Mouse (Mus musculus): Measurements from ENCODE around the gene Gm43064. TPM values are rescaled to one million over a fixed set of nuclear protein-coding genes. Genes with fewer than 3 reads are reported as not detected.
"Not testable (repeated sequence)": the region's sequence is repeated elsewhere in the genome, so short reads cannot be mapped to it uniquely, and the experiment has no call there.

Gm43064 gene
- polyA plus RNA-seq, 1 experiment from 2014 or later: not detected

DNA sequence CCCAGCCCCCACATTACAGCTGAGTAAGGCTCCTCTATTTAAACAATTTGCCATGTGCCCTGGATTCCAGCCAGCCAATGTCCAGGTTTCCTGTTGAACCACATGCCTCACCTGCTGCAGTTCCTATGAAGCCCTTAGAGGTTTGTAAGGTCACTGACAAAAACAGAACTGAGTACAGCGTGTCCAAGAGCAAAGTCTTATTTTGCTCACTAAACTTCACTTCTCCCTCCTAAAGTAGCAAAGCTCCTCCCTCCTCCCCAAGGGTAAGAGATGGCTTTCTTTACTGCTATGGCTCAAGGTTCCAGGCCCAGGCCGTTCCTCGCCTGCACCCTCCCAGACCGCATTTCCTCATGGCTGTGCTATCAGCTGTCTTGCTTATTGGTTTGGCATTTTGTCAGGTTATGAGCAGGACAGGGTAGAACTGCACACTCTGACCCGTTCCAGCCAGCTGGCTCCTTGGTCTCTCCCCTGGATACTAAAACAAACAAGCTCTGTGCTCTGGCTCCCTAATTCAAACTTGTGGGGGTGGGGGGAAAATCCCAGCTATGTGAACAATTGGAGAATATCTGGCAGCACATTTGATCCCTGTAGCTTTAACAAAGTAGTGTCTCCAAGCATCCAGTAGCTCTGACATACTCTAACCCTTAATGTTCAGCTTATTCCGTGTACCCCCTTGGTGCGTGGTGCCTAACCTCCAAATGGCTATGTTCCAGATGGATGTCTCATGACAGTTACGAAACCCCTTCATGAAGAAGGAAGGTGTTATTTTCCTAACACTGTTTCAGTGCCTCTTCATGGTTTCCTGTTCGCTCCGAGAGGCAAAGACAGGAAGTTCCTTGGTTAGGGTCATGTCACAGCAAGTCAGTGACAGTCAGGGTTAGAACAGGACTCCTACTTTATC lies 7.5 kb upstream of the Gm43064 start:
- Histone ChIP-seq H3K4me1 (no peaks in the 10 kb centered on the region), H3K4me2 (no peak overlapping the region), H3K4me3 (no peak overlapping the region), H3K36me3 (ENCODE audit: poor library complexity, severe bottlenecking) (peaks cover 37% of the 10 kb centered on the region), H3K9ac (no peak overlapping the region), H3K27me3 (no peaks in the 10 kb centered on the region), H3K27ac (no peak overlapping the region), H3K9me3 (replicated peaks) (no peaks in the 10 kb centered on the region)
- 91% methylated on average over 10 of the region's 10 CpGs for WGBS
- no peak for ATAC-seq

DNA sequence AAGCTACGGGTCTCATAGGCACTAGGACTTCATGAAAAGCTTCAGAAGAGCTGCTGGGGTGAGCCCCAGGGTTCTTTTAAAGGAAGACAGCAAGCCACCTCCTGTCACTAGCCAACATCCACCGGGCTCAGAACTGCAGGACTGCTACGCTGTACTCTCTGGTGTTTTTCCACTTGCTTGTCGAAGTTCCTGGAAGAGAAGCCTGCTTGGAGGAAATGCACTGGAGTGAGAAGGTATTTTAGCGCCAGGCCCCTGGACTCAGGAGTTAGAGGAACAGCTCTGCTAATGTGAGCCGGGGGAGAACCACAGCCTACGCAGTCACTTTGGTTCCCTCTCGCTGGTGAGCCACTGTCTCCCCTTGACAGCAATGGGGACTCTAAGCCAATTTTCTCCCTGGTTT lies 6.5 kb upstream of the Gm43064 start:
- H3K9me3 ChIP-seq (replicated peaks): no peaks in the 10 kb centered on the region
- H3K27me3 ChIP-seq: no peaks in the 10 kb centered on the region
- no peak for ATAC-seq
- no peak overlapping the region for H3K9ac ChIP-seq
- H3K4me1 ChIP-seq: peaks cover 3% of the 10 kb centered on the region
- no peak overlapping the region for H3K4me3 ChIP-seq
- no peak overlapping the region for H3K27ac ChIP-seq
- H3K36me3 ChIP-seq (ENCODE audit: poor library complexity, severe bottlenecking): peaks cover 40% of the 10 kb centered on the region
- H3K4me2 ChIP-seq: no peak overlapping the region
- 95% methylated on average over 8 of the region's 8 CpGs for WGBS

DNA sequence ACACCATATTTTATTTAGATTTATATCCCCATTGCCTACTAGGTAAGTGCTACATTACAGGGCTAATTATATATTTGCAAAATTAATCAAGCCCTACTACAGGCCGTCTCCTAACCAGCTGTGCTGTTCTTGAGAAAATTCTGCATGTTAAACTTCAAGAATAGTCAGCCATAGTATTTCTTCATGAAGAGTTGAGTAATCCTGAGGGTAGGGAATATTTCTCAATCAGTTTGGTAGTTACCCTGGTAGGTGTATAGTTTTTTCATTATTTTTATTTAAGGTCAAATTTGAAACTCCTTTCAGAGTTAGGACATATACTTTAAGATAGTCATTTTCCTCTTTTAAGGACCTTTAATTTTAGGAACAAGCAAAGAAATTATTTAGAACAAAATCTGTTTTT lies 3.7 kb upstream of the Gm43064 start:
- peaks cover 40% of the 10 kb centered on the region for H3K36me3 ChIP-seq (ENCODE audit: poor library complexity, severe bottlenecking)
- no peaks in the 10 kb centered on the region for H3K9me3 ChIP-seq (replicated peaks)
- H3K9ac ChIP-seq: no peak overlapping the region
- no peak for ATAC-seq
- no peaks in the 10 kb centered on the region for H3K27me3 ChIP-seq
- H3K4me1 ChIP-seq: peaks cover 17% of the 10 kb centered on the region
- H3K4me3 ChIP-seq: no peak overlapping the region
- H3K27ac ChIP-seq: no peak overlapping the region
- WGBS: 88% methylated on average over 1 of the region's 1 CpGs
- H3K4me2 ChIP-seq: no peak overlapping the region

DNA sequence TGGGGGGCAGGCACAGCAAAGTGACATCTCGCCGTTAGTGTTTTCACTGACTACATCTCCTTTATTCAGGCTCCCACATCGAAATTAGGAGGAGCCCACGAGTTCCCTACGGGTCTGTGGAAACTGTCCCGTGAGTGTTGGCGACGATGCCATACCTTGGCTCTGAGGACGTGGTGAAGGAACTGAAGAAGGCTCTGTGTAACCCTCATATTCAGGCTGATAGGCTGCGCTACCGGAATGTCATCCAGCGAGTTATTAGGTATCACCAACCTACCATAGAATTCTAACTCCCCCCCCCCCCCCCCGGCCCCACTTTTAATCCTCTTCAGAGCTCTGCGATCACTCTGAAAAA lies 402 bp downstream of the Gm43064 start:
- peak overlapping the region; percentile 80 for H3K9ac ChIP-seq
- 4% methylated on average over 14 of the region's 14 CpGs for WGBS
- peaks cover 20% of the 10 kb centered on the region for H3K36me3 ChIP-seq (ENCODE audit: poor library complexity, severe bottlenecking)
- no peaks in the 10 kb centered on the region for H3K9me3 ChIP-seq (replicated peaks)
- H3K27me3 ChIP-seq: no peaks in the 10 kb centered on the region
- H3K4me3 ChIP-seq: peak overlapping the region; percentile 83
- H3K4me1 ChIP-seq: peaks cover 17% of the 10 kb centered on the region
- ATAC-seq: peak; percentile 61
- peak overlapping the region; percentile 75 for H3K27ac ChIP-seq
- H3K4me2 ChIP-seq: peak overlapping the region; percentile 85

DNA sequence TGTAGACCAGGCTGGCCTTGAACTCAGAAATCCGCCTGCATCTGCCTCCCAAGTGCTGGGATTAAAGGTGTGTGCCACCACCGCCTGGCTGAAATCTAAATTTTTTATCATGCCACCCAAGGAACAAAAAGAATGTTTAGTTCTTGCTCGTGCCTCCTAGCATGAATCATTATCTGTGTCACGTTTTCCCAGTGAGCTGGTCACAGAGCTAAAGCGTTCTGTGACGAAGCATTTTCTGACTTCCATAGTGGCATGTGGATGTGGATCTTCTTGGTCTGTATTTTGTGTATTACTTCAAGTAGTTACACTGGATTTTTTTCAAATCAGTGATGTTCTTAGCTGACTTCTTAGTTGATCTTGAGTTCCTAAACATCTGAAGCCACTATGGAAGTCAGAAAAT lies 1.6 kb downstream of the Gm43064 start:
- peaks cover 27% of the 10 kb centered on the region for H3K36me3 ChIP-seq (ENCODE audit: poor library complexity, severe bottlenecking)

DNA sequence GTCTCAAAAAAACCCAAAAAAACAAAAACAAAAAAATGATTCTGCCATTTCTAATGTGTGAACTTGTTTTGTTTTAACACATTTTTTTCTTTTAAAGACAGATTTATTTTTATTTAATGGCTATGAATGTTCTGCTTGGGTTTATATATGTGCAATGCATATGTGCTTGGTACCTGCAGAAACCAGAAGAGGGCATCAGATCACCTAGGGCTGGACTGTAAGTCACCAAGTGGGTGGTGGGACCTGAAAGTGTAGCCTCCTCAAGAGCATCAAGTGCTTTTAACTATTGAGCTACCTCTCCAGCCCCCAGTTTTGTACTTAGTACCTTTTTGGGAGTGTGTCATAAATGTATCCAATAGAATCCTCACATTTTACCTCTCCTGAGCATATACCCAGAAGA lies 18.2 kb downstream of the Gm43064 start:
- ATAC-seq: no peak
- H3K9me3 ChIP-seq (replicated peaks): no peaks in the 10 kb centered on the region
- H3K4me1 ChIP-seq: no peaks in the 10 kb centered on the region
- no peaks in the 10 kb centered on the region for H3K27me3 ChIP-seq
- no peak overlapping the region for H3K4me3 ChIP-seq
- H3K36me3 ChIP-seq (ENCODE audit: poor library complexity, severe bottlenecking): peaks cover 8% of the 10 kb centered on the region
- H3K27ac ChIP-seq: no peak overlapping the region
- no peak overlapping the region for H3K4me2 ChIP-seq
- H3K9ac ChIP-seq: no peak overlapping the region

More for the DNA sequence above, 1.6 kb downstream of the Gm43064 start:
- Histone ChIP-seq H3K4me2 (no peak overlapping the region), H3K9ac (no peak overlapping the region), H3K27ac (no peak overlapping the region), H3K27me3 (no peaks in the 10 kb centered on the region), H3K4me1 (peaks cover 17% of the 10 kb centered on the region), H3K4me3 (no peak overlapping the region), H3K9me3 (replicated peaks) (no peaks in the 10 kb centered on the region)
- ATAC-seq: no peak
- WGBS: 90% methylated on average over 6 of the region's 6 CpGs

DNA sequence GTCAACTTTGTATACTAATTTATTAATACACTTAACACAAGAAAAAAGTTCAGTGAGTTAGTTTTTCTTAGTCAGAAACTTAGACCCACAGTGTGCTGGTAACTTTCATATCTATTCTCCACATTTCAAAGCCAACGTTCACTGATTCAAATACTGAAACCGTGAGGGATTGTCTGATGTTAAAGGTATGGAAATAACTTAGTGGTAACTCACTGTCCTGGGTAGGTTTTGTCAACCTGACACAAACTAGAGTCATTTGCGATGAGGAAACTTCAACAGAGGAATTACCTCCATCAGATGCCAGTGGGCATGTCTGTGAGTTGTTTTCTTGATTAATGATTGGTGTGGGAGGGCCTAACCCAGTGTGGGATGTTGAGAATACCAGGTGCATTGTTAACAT lies 19.7 kb downstream of the Gm43064 start:
- Histone ChIP-seq H3K4me3 (no peak overlapping the region), H3K9ac (no peak overlapping the region), H3K4me1 (no peaks in the 10 kb centered on the region), H3K4me2 (no peak overlapping the region), H3K36me3 (ENCODE audit: poor library complexity, severe bottlenecking) (no peaks in the 10 kb centered on the region), H3K27ac (no peak overlapping the region), H3K27me3 (no peaks in the 10 kb centered on the region), H3K9me3 (replicated peaks) (no peaks in the 10 kb centered on the region)
- no peak for ATAC-seq
- 89% methylated on average over 3 of the region's 3 CpGs for WGBS

DNA sequence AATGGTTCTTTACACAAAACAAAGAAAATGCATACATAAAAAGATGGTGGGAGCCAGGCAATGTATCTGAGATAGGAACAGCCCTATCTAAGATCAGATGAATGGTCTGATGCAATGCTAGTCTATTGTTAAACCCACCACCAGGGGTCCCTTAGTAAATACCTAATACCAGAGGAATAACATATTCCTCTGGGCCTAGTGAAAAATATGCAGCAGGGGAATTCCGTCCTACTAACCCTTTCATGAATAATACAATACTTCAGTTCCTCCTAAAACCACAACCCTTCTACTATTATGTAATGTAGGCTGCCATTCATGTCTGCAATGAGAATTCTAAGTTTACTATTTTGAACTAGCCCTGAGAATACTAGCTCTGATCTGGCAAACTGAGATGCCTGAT lies 21.3 kb downstream of the Gm43064 start:
- not testable (repeated sequence) for H3K4me1 ChIP-seq; H3K36me3 ChIP-seq (ENCODE audit: poor library complexity, severe bottlenecking); H3K9me3 ChIP-seq (replicated peaks); H3K4me3 ChIP-seq; H3K4me2 ChIP-seq; H3K27me3 ChIP-seq; H3K27ac ChIP-seq; ATAC-seq; H3K9ac ChIP-seq
- 63% methylated on average over 1 of the region's 1 CpGs for WGBS

DNA sequence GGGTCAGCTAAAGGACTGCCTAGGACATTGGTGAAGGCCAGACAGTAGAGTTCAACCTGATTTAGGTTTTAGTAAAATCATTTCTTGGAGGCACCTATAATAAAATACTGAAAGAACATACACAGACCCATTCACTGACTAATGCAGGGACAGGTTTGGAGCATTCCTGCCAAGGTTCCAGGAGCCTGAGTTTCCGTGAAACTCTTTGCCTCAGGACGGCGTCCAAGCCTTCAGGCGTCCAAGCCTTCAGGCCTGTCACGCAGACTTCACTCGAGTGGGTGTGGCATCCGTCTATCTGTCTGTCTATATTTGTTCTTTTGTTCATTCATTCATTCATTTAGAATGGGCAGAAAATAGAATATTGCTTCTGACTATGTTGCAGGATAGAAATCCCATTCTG lies 21.8 kb downstream of the Gm43064 start:
- no peak overlapping the region for H3K27ac ChIP-seq
- 81% methylated on average over 7 of the region's 7 CpGs for WGBS
- H3K4me1 ChIP-seq: no peaks in the 10 kb centered on the region
- no peaks in the 10 kb centered on the region for H3K36me3 ChIP-seq (ENCODE audit: poor library complexity, severe bottlenecking)
- no peak overlapping the region for H3K4me2 ChIP-seq
- no peak for ATAC-seq
- no peak overlapping the region for H3K4me3 ChIP-seq
- no peaks in the 10 kb centered on the region for H3K9me3 ChIP-seq (replicated peaks)
- no peak overlapping the region for H3K9ac ChIP-seq
- no peaks in the 10 kb centered on the region for H3K27me3 ChIP-seq

DNA sequence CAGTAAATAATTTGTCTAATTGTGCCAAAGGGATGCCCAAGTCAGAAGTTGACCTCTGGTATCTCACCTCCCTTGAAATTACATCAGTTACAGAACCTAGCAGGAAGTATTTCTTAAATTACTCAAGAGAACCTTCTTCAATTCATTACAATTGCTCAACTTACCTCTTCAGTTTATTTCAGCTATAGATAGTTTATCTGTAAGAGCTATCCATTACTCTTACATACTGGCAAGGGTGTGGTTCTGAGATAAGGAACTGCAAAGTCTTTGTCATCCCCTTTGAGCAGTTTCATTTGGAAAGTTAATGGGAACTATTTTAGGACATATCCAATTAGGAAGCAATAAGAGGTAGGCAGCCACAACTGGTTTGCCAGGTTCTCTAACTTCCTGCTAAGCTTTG lies 23.1 kb downstream of the Gm43064 start, which contains the start of gene Bcl2l15:
TSS of gene Bcl2l15 (plus strand) at position 176 of the 400 bp plus-strand sequence.
- Histone ChIP-seq H3K4me1 (no peaks in the 10 kb centered on the region), H3K27me3 (no peaks in the 10 kb centered on the region), H3K27ac (no peak within 1 kb of the TSS), H3K36me3 (ENCODE audit: poor library complexity, severe bottlenecking) (no peaks in the 10 kb centered on the region), H3K9ac (no peak within 1 kb of the TSS), H3K4me3 (no peak within 1 kb of the TSS), H3K9me3 (replicated peaks) (no peaks in the 10 kb centered on the region), H3K4me2 (no peak within 1 kb of the TSS)
- no peak for ATAC-seq

DNA sequence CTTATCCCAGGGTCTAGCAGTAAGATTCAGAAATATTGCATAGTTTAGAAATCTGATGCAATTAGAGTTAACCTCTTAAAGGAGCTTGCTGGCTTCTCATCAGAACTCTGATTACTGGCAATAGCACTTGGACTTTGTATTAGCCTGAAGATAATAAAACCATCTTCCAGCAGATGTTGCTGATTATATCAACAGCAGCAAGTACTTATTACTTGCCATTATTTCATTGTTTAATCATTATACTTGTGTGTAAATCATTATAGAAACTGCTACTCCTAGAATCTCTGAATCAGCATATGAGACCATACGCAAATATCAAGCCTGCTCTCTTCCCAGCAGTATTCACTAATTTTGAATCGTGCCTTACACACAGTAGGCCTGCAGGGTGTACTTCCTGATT lies 24.6 kb downstream of the Gm43064 start:
- WGBS: 89% methylated on average over 2 of the region's 2 CpGs
- H3K4me2 ChIP-seq: no peak overlapping the region
- no peak overlapping the region for H3K9ac ChIP-seq
- no peaks in the 10 kb centered on the region for H3K4me1 ChIP-seq
- H3K36me3 ChIP-seq (ENCODE audit: poor library complexity, severe bottlenecking): no peaks in the 10 kb centered on the region
- ATAC-seq: no peak
- no peak overlapping the region for H3K4me3 ChIP-seq
- no peaks in the 10 kb centered on the region for H3K9me3 ChIP-seq (replicated peaks)
- no peak overlapping the region for H3K27ac ChIP-seq
- H3K27me3 ChIP-seq: no peaks in the 10 kb centered on the region

DNA sequence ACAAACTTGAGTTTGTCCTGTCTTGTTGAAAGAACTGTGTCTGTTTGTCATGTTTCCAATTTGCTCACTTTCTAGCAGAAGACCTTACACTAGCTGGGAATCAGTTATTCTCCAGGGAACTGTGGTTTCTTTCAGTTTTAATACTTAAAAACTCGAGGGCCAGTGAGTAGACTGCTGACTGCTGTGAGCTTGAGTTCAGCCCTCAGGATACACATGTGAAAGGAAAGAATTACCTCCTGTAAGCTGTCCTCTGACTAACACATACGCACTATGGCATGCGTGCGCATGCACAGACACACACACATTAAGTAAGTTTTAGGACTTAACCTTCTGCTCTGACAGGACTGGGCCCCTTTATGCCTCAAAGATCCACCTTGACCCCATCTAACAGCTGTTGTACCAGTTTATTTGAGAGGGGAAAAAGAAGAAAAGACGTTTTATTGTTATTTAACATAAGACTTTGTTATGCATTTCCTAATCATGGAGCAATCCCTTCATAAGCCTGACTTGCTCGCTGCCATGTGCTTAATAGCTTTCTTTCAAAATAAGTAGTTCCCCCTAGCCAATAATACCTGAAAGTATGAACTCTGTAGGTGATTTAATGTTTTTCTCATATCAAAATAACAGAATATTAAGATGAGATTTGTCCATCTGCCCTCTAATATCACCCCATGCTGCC lies 26.0 kb downstream of the Gm43064 start:
- H3K36me3 ChIP-seq (ENCODE audit: poor library complexity, severe bottlenecking): no peaks in the 10 kb centered on the region
- H3K27me3 ChIP-seq: no peaks in the 10 kb centered on the region
- H3K4me3 ChIP-seq: no peak overlapping the region
- 76% methylated on average over 6 of the region's 6 CpGs for WGBS
- no peak overlapping the region for H3K4me2 ChIP-seq
- H3K27ac ChIP-seq: no peak overlapping the region
- H3K4me1 ChIP-seq: no peaks in the 10 kb centered on the region
- H3K9me3 ChIP-seq (replicated peaks): no peaks in the 10 kb centered on the region
- no peak for ATAC-seq
- H3K9ac ChIP-seq: no peak overlapping the region

Measured in forebrain, embryonic 13.5 days (tissue).